Mouse (Mus musculus) liver, embryonic 14.5 days (tissue): ENCODE results near the gene Rnf186.

Experiments
- CTCF ChIP-seq: IDR thresholded peaks from 2 replicates; pipeline ENCODE4 v1.5.1; 2016; ENCODE audit warnings: antibody characterized with exemption, low read depth, control low read depth
- EP300 ChIP-seq: IDR thresholded peaks from 2 replicates; pipeline ENCODE4 v1.6.1; 2016; ENCODE audit warnings: antibody characterized with exemption, low read depth

GRCm38 (mm10) chr4:138986280-138986679 is 19.4 kb downstream of the Rnf186 start:
- no peak for TF ChIP-seq CTCF
- TF ChIP-seq EP300 = no peak
